Mouse (Mus musculus) limb, embryonic 14.5 days (tissue): ENCODE results near the gene Cabp4. TPM values are rescaled to one million over a fixed set of nuclear protein-coding genes. Genes with fewer than 3 reads are reported as not detected.

Source experiments
- ATAC-seq: fragments of 200-750 bp; cut with Nextera tagmentation; 2 replicates; pipeline ENCODE4 v1.8.0; 2017; ENCODE audit warnings: low read depth, moderate number of reproducible peaks, moderate TSS enrichment; ENCODE audit not compliant: low FRiP score
- DNase-seq: peaks from one replicate; pipeline ENCODE4 v3.0.0-alpha.2; 2015; ENCODE audit warnings: low spot score
- H3K27ac ChIP-seq: fragments of 300-500 bp; sonication (generic); replicated peaks from 2 replicates; pipeline ENCODE4 v1.5.1; 2014; ENCODE audit warnings: low read depth, mild to moderate bottlenecking, low read length, moderate library complexity, mixed read lengths
- H3K27me3 ChIP-seq: fragments of 300-500 bp; sonication (generic); 2 replicates; pipeline ENCODE4 v1.6.1; 2014; ENCODE audit warnings: low read length, mixed read lengths; ENCODE audit not compliant: control insufficient read depth, insufficient read depth
- H3K36me3 ChIP-seq: fragments of 300-500 bp; sonication (generic); 2 replicates; pipeline ENCODE4 v1.6.1; 2014; ENCODE audit warnings: mild to moderate bottlenecking, low read length, moderate library complexity, mixed read lengths; ENCODE audit not compliant: control insufficient read depth, insufficient read depth
- H3K4me1 ChIP-seq: fragments of 300-500 bp; sonication (generic); 2 replicates; pipeline ENCODE4 v1.6.1; 2014; ENCODE audit warnings: antibody characterized with exemption, low read length, mixed read lengths; ENCODE audit not compliant: control insufficient read depth, insufficient read depth
- H3K4me2 ChIP-seq: fragments of 300-500 bp; sonication (generic); replicated peaks from 2 replicates; pipeline ENCODE4 v1.6.1; 2014; ENCODE audit warnings: low read depth, mild to moderate bottlenecking, low read length, moderate library complexity; ENCODE audit not compliant: severe bottlenecking
- H3K4me3 ChIP-seq: fragments of 300-500 bp; sonication (generic); replicated peaks from 2 replicates; pipeline ENCODE4 v1.5.1; 2014; ENCODE audit warnings: low read length
- H3K9ac ChIP-seq: fragments of 300-500 bp; sonication (generic); 2 replicates; pipeline ENCODE4 v1.6.1; 2014; ENCODE audit warnings: mild to moderate bottlenecking, low read depth, low read length, moderate library complexity; ENCODE audit not compliant: severe bottlenecking
- H3K9me3 ChIP-seq: fragments of 300-500 bp; sonication (generic); 2 replicates; pipeline ENCODE4 v1.6.1; 2016; ENCODE audit warnings: low read length; ENCODE audit not compliant: control insufficient read depth
- POLR2A ChIP-seq: fragments of 200-500 bp; IDR thresholded peaks from 2 replicates; pipeline ENCODE4 v1.8.0; 2012; ENCODE audit warnings: inconsistent platforms, mild to moderate bottlenecking, moderate library complexity, borderline replicate concordance; ENCODE audit not compliant: insufficient read depth, insufficient read length; ENCODE audit errors: extremely low read depth
- WGBS: fragments of 180-500 bp; shearing (Covaris S2); extraction: QIAGEN DNeasy Blood & Tissue Kit; methylation state at CpG from one replicate; pipeline ENCODE4 v1.1.7; 2014; 5-methylcytosine and 5-hydroxymethylcytosine counted together
- polyA plus RNA-seq, 2 experiments: library from polyadenylated mRNA; depleted of rRNA in 1 of 2; stranded (reverse) in 1 of 2; unstranded in 1 of 2; fragments of >200 nt; fragmentation: Nextera tagmentation in 1 of 2; extraction: Ambion mirVana in 1 of 2; gene quantifications; 2 replicates each; pipeline versions ENCODE4 v1.2.1 to v1.2.3; 2012 to 2014

The Cabp4 gene
- polyA plus RNA-seq, 2 experiments = 0.05 to 0.10 TPM

GRCm38 (mm10) chr19:4101466-4101865, 42.4 kb downstream of the Cabp4 start:
- no peak overlapping the region for H3K9ac ChIP-seq

GRCm38 (mm10) chr19:4100718-4101261, 43.0 kb downstream of the Cabp4 start:
- Histone ChIP-seq H3K9ac (peak overlapping the region; percentile 50), H3K27ac (no peak overlapping the region), H3K4me2 (peak overlapping the region; percentile 88), H3K27me3 (peaks cover 32% of the 10 kb centered on the region; the same call in 1 of the 2 replicates), H3K9me3 (no peaks in the 10 kb centered on the region), H3K36me3 (no peaks in the 10 kb centered on the region), H3K4me1 (peaks cover 30% of the 10 kb centered on the region), H3K4me3 (peak overlapping the region; percentile 45)
- ATAC-seq = no peak
- 2% methylated on average over 35 of the region's 52 CpGs for WGBS
- no peak for TF ChIP-seq POLR2A
- no peak for DNase-seq

More at GRCm38 (mm10) chr19:4101466-4101865, 42.4 kb downstream of the Cabp4 start:
- no peak for TF ChIP-seq POLR2A
- no peak for ATAC-seq
- H3K36me3 ChIP-seq = no peaks in the 10 kb centered on the region
- H3K4me3 ChIP-seq = peak overlapping the region; percentile 45; the same call in 1 of the 2 replicates
- H3K27ac ChIP-seq = no peak overlapping the region
- no peaks in the 10 kb centered on the region for H3K9me3 ChIP-seq
- H3K4me2 ChIP-seq = no peak overlapping the region
- DNase-seq = no peak
- WGBS = 57% methylated on average over 6 of the region's 6 CpGs
- peaks cover 25% of the 10 kb centered on the region for H3K4me1 ChIP-seq
- peaks cover 32% of the 10 kb centered on the region; the same call in 1 of the 2 replicates for H3K27me3 ChIP-seq

GRCm38 (mm10) chr19:4099837-4100717, 43.8 kb downstream of the Cabp4 start, which contains the start of gene Pitpnm1:
Gene Pitpnm1 (plus strand): TSS chr19:4099998.
- Histone ChIP-seq H3K4me3 (peak within 1 kb of the TSS; percentile 45), H3K4me2 (peak within 1 kb of the TSS; percentile 88), H3K27ac (no peak within 1 kb of the TSS), H3K9ac (peak within 1 kb of the TSS; percentile 50), H3K4me1 (peaks cover 30% of the 10 kb centered on the region), H3K27me3 (peaks cover 32% of the 10 kb centered on the region; the same call in 1 of the 2 replicates), H3K9me3 (no peaks in the 10 kb centered on the region), H3K36me3 (no peaks in the 10 kb centered on the region)
- ATAC-seq (no peak), DNase-seq (peak; percentile 18)
- no peak for TF ChIP-seq POLR2A
- WGBS = 4% methylated on average over 53 of the region's 53 CpGs

- ATAC-seq = no peak
- Histone ChIP-seq H3K4me1 (peaks cover 30% of the 10 kb centered on the region), H3K4me2 (peak overlapping the region; percentile 88; the same call in 1 of the 2 replicates), H3K9me3 (no peaks in the 10 kb centered on the region), H3K4me3 (no peak overlapping the region), H3K27me3 (peaks cover 32% of the 10 kb centered on the region; the same call in 1 of the 2 replicates), H3K27ac (no peak overlapping the region), H3K36me3 (no peaks in the 10 kb centered on the region), H3K9ac (no peak overlapping the region)
- DNase-seq = peak; percentile 91
- no peak for TF ChIP-seq POLR2A
- 13% methylated on average over 9 of the region's 9 CpGs for WGBS
These were observed 44.8 kb downstream of the Cabp4 start for GRCm38 (mm10) chr19:4099056-4099455.

GRCm38 (mm10) chr19:4098426-4098825, 45.4 kb downstream of the Cabp4 start:
- no peak overlapping the region for H3K4me2 ChIP-seq
- no peaks in the 10 kb centered on the region for H3K36me3 ChIP-seq

More at GRCm38 (mm10) chr19:4098426-4098825, 45.4 kb downstream of the Cabp4 start:
- H3K27me3 ChIP-seq = peaks cover 32% of the 10 kb centered on the region; the same call in 1 of the 2 replicates
- no peaks in the 10 kb centered on the region for H3K9me3 ChIP-seq
- peaks cover 30% of the 10 kb centered on the region for H3K4me1 ChIP-seq
- H3K27ac ChIP-seq = no peak overlapping the region
- no peak overlapping the region for H3K9ac ChIP-seq
- 86% methylated on average over 13 of the region's 13 CpGs for WGBS
- H3K4me3 ChIP-seq = no peak overlapping the region
- ATAC-seq (no peak), DNase-seq (no peak)
- TF ChIP-seq POLR2A = no peak
